Mouse (Mus musculus) CH12.LX (cell line): ENCODE data around the gene Pla2g1b. TPM values are rescaled to one million over a fixed set of nuclear protein-coding genes. Genes with fewer than 3 reads are reported as not detected.

ENCODE experiments used
- DNase-seq: peaks from one replicate; pipeline ENCODE4 v3.0.0-alpha.2; 2013; ENCODE audit errors: extremely low read depth
- H3K27ac ChIP-seq: 2 replicates; pipeline ENCODE4 v1.5.1; 2012; ENCODE audit warnings: low read depth, mild to moderate bottlenecking, control low read depth, moderate library complexity; ENCODE audit not compliant: insufficient read depth
- H3K27me3 ChIP-seq: replicated peaks from 2 replicates; pipeline ENCODE3; 2012; ENCODE audit warnings: inconsistent platforms
- H3K36me3 ChIP-seq, 2 experiments: replicated peaks in 1 of 2; 2 replicates each; pipeline versions ENCODE3 to v1.6.1; 2012; ENCODE audit warnings: inconsistent platforms in 1 of 2, low read length in 1 of 2, mild to moderate bottlenecking in 1 of 2, mixed read lengths in 1 of 2, moderate library complexity in 1 of 2; ENCODE audit not compliant: control insufficient read depth in 1 of 2, insufficient read depth in 1 of 2
- H3K4me1 ChIP-seq, 2 experiments: 2 replicates each; pipeline ENCODE4 v1.6.1; 2012; ENCODE audit warnings: inconsistent platforms in 1 of 2, moderate library complexity in 1 of 2; ENCODE audit not compliant: insufficient read depth in 2 of 2, control insufficient read depth in 1 of 2
- H3K4me2 ChIP-seq: 2 replicates; pipeline ENCODE4 v1.6.1; 2012; ENCODE audit warnings: low read depth, mild to moderate bottlenecking, control low read depth; ENCODE audit not compliant: poor library complexity, insufficient read depth, severe bottlenecking
- H3K4me3 ChIP-seq, 3 experiments: fragments of 150-350 bp in 1 of 3; sonication (generic) in 1 of 3; replicated peaks in 1 of 3; 2 replicates each; pipeline versions ENCODE3 to v1.5.1; 2011 to 2012; ENCODE audit warnings: low read depth in 2 of 3, low read length in 2 of 3, mild to moderate bottlenecking in 2 of 3, moderate library complexity in 2 of 3, control low read depth in 1 of 3, improper control_type of control experiment in 1 of 3, inconsistent platforms in 1 of 3, mixed read lengths in 1 of 3; ENCODE audit not compliant: poor library complexity in 1 of 3
- H3K79me2 ChIP-seq: replicated peaks from 2 replicates; pipeline ENCODE4 v1.6.1; 2012; ENCODE audit warnings: mild to moderate bottlenecking, moderate library complexity; ENCODE audit not compliant: control insufficient read depth, poor library complexity, insufficient read depth, severe bottlenecking; ENCODE audit errors: extremely low read depth
- H3K9ac ChIP-seq: 2 replicates; pipeline ENCODE4 v1.6.1; 2012; ENCODE audit warnings: low read depth, mild to moderate bottlenecking, control low read depth, moderate library complexity; ENCODE audit not compliant: insufficient read depth
- H3K9me3 ChIP-seq: replicated peaks from 2 replicates; pipeline ENCODE3; 2012; ENCODE audit warnings: low read length, inconsistent platforms, mixed read lengths
- BHLHE40 ChIP-seq: IDR thresholded peaks from 2 replicates; pipeline ENCODE4 v1.6.1; 2011; ENCODE audit warnings: mild to moderate bottlenecking, low read depth, low read length, improper control_type of control experiment
- E2F4 ChIP-seq: IDR thresholded peaks from 2 replicates; pipeline ENCODE4 v1.6.1; 2011; ENCODE audit warnings: low read depth, low read length, improper control_type of control experiment; ENCODE audit not compliant: insufficient replicate concordance
- ELF1 ChIP-seq: IDR thresholded peaks from 2 replicates; pipeline ENCODE4 v1.6.1; 2014; ENCODE audit warnings: low read depth, mild to moderate bottlenecking, inconsistent platforms, low read length, improper control_type of control experiment
- ETS1 ChIP-seq: conservative IDR thresholded peaks from 2 replicates; pipeline ENCODE4 v1.6.1; 2012; ENCODE audit warnings: low read depth, mild to moderate bottlenecking, inconsistent platforms, low read length, improper control_type of control experiment, moderate library complexity
- KAT2A ChIP-seq: IDR thresholded peaks from 2 replicates; pipeline ENCODE4 v1.6.1; 2012; ENCODE audit warnings: low read length, improper control_type of control experiment, inconsistent platforms; ENCODE audit not compliant: insufficient replicate concordance
- MAX ChIP-seq: IDR thresholded peaks from 2 replicates; pipeline ENCODE4 v1.6.1; 2011; ENCODE audit warnings: low read length, improper control_type of control experiment
- MEF2A ChIP-seq: IDR thresholded peaks from 2 replicates; pipeline ENCODE4 v1.6.1; 2014; ENCODE audit warnings: low read depth, mild to moderate bottlenecking, inconsistent platforms, low read length, improper control_type of control experiment, borderline replicate concordance
- NELFE ChIP-seq: IDR thresholded peaks from 2 replicates; pipeline ENCODE4 v1.6.1; 2011; ENCODE audit warnings: low read depth, low read length, improper control_type of control experiment
- NRF1 ChIP-seq: IDR thresholded peaks from 2 replicates; pipeline ENCODE4 v1.6.1; 2014; ENCODE audit warnings: low read depth, mild to moderate bottlenecking, inconsistent platforms, low read length, improper control_type of control experiment, moderate library complexity
- RAD21 ChIP-seq: IDR thresholded peaks from 2 replicates; pipeline ENCODE4 v1.6.1; 2011; ENCODE audit warnings: low read depth, mild to moderate bottlenecking, low read length, improper control_type of control experiment, moderate library complexity
- TBP ChIP-seq: conservative IDR thresholded peaks from 2 replicates; pipeline ENCODE4 v1.6.1; 2011; ENCODE audit warnings: low read depth, low read length, improper control_type of control experiment
- UBTF ChIP-seq: IDR thresholded peaks from 2 replicates; pipeline ENCODE4 v1.6.1; 2012; ENCODE audit warnings: low read depth, mild to moderate bottlenecking, inconsistent platforms, low read length, improper control_type of control experiment, moderate library complexity
- ZMIZ1 ChIP-seq: IDR thresholded peaks from 2 replicates; pipeline ENCODE4 v1.6.1; 2012; ENCODE audit warnings: low read depth, mild to moderate bottlenecking, inconsistent platforms, low read length, improper control_type of control experiment
- dilution Hi-C: fragments of 300-500 bp; cut with MboI; formaldehyde crosslinking; loops from 2 replicates; pipeline ENCODE4 v1.14.3; 2020; ENCODE audit warnings: low sequenced_read_pairs; ENCODE audit not compliant: extremely low pct_unique_long_range_greater_than_20kb, extremely low pct_ligation_motif_present
- in situ Hi-C: fragments of 300-500 bp; cut with MboI; formaldehyde crosslinking; loops from 3 replicates; pipeline ENCODE4 v1.14.3; 2019; ENCODE audit warnings: low sequenced_read_pairs, low pct_ligation_motif_present, low pct_unique_long_range_greater_than_20kb, mixed read lengths
- polyA plus RNA-seq: library from polyadenylated mRNA; unstranded; fragments of >175 nt; gene quantifications from 2 replicates; pipeline ENCODE4 v1.2.1, GENCODE M21; 2012; ENCODE audit warnings: low read depth; ENCODE audit not compliant: insufficient read length
- total RNA-seq, 2 experiments: library from RNA; depleted of rRNA; stranded (reverse); fragments of 300-350 nt in 1 of 2; fragments of >200 nt in 1 of 2; gene quantifications; 2 replicates each; pipeline ENCODE4 v1.2.3; 2012 to 2014

Gene Pla2g1b
- total and polyA plus RNA-seq, 3 experiments = not detected

- peaks cover 19 to 54% of the 10 kb centered on the region in 2 experiments for H3K4me1 ChIP-seq
- H3K27ac ChIP-seq = no peak overlapping the region
- no peak overlapping the region for H3K4me3 ChIP-seq
- in situ Hi-C loops = no loop called here
- TF ChIP-seq RAD21 = no peak
- H3K9me3 ChIP-seq = no peaks in the 10 kb centered on the region
- dilution Hi-C loops = no loop called here
- no peaks in the 10 kb centered on the region for H3K27me3 ChIP-seq
- no peaks in the 10 kb centered on the region for H3K79me2 ChIP-seq
- no peak for DNase-seq
- peaks cover 2 to 34% of the 10 kb centered on the region in 2 experiments for H3K36me3 ChIP-seq
- no peak overlapping the region for H3K9ac ChIP-seq
- H3K4me2 ChIP-seq = no peak overlapping the region
Observed at GRCm38 (mm10) chr5:115514346-115514745, 48.3 kb downstream of the Pla2g1b start.

GRCm38 (mm10) chr5:115514896-115515587, 49.0 kb downstream of the Pla2g1b start:
- Histone ChIP-seq H3K9ac (no peak overlapping the region), H3K4me2 (no peak overlapping the region), H3K79me2 (no peaks in the 10 kb centered on the region), H3K27ac (no peak overlapping the region), H3K36me3 (peaks cover 2 to 36% of the 10 kb centered on the region in 2 experiments), H3K27me3 (no peaks in the 10 kb centered on the region), H3K9me3 (no peaks in the 10 kb centered on the region), H3K4me1 (peaks cover 19 to 52% of the 10 kb centered on the region in 2 experiments), H3K4me3 (no peak overlapping the region)
- dilution Hi-C loops (no loop called here), in situ Hi-C loops (no loop called here)
- DNase-seq = no peak
- TF ChIP-seq UBTF (no peak), NELFE (no peak), MAX (no peak), ETS1 (no peak), ELF1 (no peak), ZMIZ1 (no peak), NRF1 (no peak), TBP (no peak), MEF2A (no peak), E2F4 (no peak), BHLHE40 (no peak), KAT2A (no peak)
